Mouse (Mus musculus) thymus, adult 2 months (tissue): ENCODE data around the gene Caln1.

Experiments
- CTCF ChIP-seq: fragments of 200-500 bp; IDR thresholded peaks from 2 replicates; pipeline ENCODE4 v1.5.1; 2012; ENCODE audit warnings: mild to moderate bottlenecking, control low read depth, low read length, moderate library complexity, borderline replicate concordance; ENCODE audit not compliant: control insufficient read depth, poor library complexity, insufficient read depth; ENCODE audit errors: extremely low read depth
- POLR2A ChIP-seq: fragments of 200-500 bp; IDR thresholded peaks from 2 replicates; pipeline ENCODE4 v1.6.1; 2012; ENCODE audit warnings: mild to moderate bottlenecking, low read length, control low read depth, moderate library complexity; ENCODE audit not compliant: control insufficient read depth, poor library complexity, insufficient read depth; ENCODE audit errors: extremely low read depth

DNA sequence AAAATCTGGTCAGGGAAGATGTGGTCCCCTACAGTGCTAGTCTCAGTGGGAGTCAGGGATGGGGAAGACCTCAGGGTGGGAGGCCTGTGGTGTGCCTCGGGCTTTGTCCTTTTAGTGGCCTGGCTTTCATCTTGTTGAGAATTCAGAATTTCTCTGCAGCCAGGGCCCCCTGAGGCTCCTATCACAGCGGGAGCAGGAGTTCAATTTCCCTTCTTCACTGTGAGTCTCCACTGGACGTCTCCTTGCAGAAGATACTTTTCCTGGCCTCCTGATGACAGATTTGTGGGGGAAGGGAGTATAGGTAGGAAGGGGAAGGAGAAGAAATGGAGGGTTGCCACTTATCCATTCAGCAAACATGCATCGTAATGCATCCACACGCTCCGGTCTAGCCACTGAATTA, 441.1 kb downstream of the Caln1 start:
- TF ChIP-seq CTCF (no peak), POLR2A (no peak)
